Mouse (Mus musculus) neural tube, embryonic 13.5 days (tissue): ENCODE results near the gene Oard1. TPM values are rescaled to one million over a fixed set of nuclear protein-coding genes. Genes with fewer than 3 reads are reported as not detected.
A peak's percentile ranks its signal among the peaks of the same experiment; 100 is the strongest.

Experiments
- ATAC-seq: fragments of 200-750 bp; cut with Nextera tagmentation; 2 replicates; pipeline ENCODE4 v1.8.0; 2017; ENCODE audit warnings: low read depth, mild to moderate bottlenecking, moderate TSS enrichment, moderate library complexity
- H3K27ac ChIP-seq: fragments of 300-500 bp; sonication (generic); replicated peaks from 2 replicates; pipeline ENCODE4 v1.5.1; 2015; ENCODE audit warnings: moderate library complexity, mild to moderate bottlenecking, inconsistent platforms
- H3K27me3 ChIP-seq: fragments of 300-500 bp; sonication (generic); 2 replicates; pipeline ENCODE4 v1.6.1; 2015; ENCODE audit warnings: mild to moderate bottlenecking, inconsistent platforms
- H3K36me3 ChIP-seq: fragments of 300-500 bp; sonication (generic); 2 replicates; pipeline ENCODE4 v1.6.1; 2015; ENCODE audit warnings: mild to moderate bottlenecking, inconsistent platforms
- H3K4me1 ChIP-seq: fragments of 300-500 bp; sonication (generic); replicated peaks from 2 replicates; pipeline ENCODE4 v1.6.1; 2015; ENCODE audit warnings: inconsistent platforms
- H3K4me2 ChIP-seq: fragments of 300-500 bp; sonication (generic); 2 replicates; pipeline ENCODE4 v1.6.1; 2015; ENCODE audit warnings: inconsistent platforms, mild to moderate bottlenecking, moderate library complexity
- H3K4me3 ChIP-seq: fragments of 300-500 bp; sonication (generic); 2 replicates; pipeline ENCODE4 v1.5.1; 2015; ENCODE audit warnings: mild to moderate bottlenecking, inconsistent platforms
- H3K9ac ChIP-seq: fragments of 300-500 bp; sonication (generic); 2 replicates; pipeline ENCODE4 v1.6.1; 2015; ENCODE audit warnings: moderate library complexity, mild to moderate bottlenecking, inconsistent platforms
- H3K9me3 ChIP-seq: fragments of 300-500 bp; sonication (generic); 2 replicates; pipeline ENCODE4 v1.6.1; 2016; ENCODE audit warnings: inconsistent platforms
- WGBS: fragments of 180-500 bp; shearing (Covaris S2); methylation state at CpG from one replicate; pipeline ENCODE4 v1.1.7; 2015; 5-methylcytosine and 5-hydroxymethylcytosine counted together
- polyA plus RNA-seq: library from polyadenylated mRNA; unstranded; fragments of >200 nt; fragmentation: Nextera tagmentation; extraction: Ambion mirVana; gene quantifications from 2 replicates; pipeline ENCODE4 v1.2.1, GENCODE M21; 2015

Oard1 gene
- polyA plus RNA-seq, 1 experiment from 2014 or later: 46.2 TPM

- no peak overlapping the region for H3K9ac ChIP-seq
- H3K27me3 ChIP-seq: no peaks in the 10 kb centered on the region
- 69% methylated on average over 5 of the region's 5 CpGs for WGBS
- no peak overlapping the region for H3K4me2 ChIP-seq
- no peak for ATAC-seq
- H3K36me3 ChIP-seq: no peaks in the 10 kb centered on the region
- H3K27ac ChIP-seq: no peak overlapping the region
- no peaks in the 10 kb centered on the region for H3K9me3 ChIP-seq
- peaks cover 32% of the 10 kb centered on the region for H3K4me1 ChIP-seq
- no peak overlapping the region for H3K4me3 ChIP-seq
Observed at GRCm38 (mm10) chr17:48430394-48430793, 20.6 kb downstream of the Oard1 start.

GRCm38 (mm10) chr17:48431054-48431453, 21.2 kb downstream of the Oard1 start:
- H3K4me2 ChIP-seq: no peak overlapping the region
- peaks cover 30% of the 10 kb centered on the region; the same call in 1 of the 2 replicates for H3K4me1 ChIP-seq
- no peak overlapping the region for H3K9ac ChIP-seq
- whole genome bisulfite sequencing: 75% methylated on average over 5 of the region's 5 CpGs
- H3K36me3 ChIP-seq: no peaks in the 10 kb centered on the region
- H3K27me3 ChIP-seq: no peaks in the 10 kb centered on the region
- H3K27ac ChIP-seq: no peak overlapping the region
- no peaks in the 10 kb centered on the region for H3K9me3 ChIP-seq
- ATAC-seq: no peak
- H3K4me3 ChIP-seq: no peak overlapping the region

DNA sequence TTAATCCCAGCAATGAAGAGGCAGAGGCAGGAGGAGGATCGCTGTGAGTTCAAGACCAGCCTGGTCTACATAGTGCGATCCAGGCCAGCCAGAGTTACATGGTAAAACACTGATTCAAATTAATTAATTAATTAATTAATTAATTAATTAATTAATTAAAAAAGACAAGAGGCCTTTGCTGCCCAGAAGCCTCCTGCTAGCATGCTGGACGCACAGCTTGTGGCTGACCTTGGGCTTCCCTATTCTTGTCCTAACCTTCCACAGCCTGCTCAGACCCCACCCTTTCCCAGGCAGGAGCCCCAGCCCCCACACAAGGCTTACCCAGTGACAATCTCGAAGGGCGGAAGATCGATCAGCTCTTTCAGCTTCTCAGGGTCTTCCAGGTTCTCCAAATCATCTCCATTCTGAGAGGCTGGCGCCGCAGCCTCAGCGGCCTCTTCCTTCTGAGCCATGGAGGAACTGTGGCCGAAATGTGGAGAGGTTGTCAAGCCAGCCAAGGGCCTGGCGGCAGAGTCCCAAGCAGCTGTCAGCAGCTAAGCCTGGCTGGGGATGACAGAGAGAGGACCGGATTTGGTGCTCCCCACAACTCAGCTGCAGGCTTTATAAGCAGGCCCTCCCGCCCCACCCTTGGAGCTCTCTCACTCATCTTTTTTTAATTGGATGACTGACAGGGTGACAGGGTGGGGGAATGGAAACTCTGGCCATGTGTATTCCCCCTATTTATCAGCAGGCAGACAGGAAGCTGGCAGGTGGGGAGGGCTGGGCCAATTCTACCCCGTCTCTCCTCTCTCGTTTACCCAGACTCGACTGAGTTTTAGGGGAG, 22.6 kb downstream of the Oard1 start, which contains the start of gene Apobec2:
Apobec2 (minus strand) TSS at position 773 of the 823 bp plus-strand sequence.
- 70% methylated on average over 16 of the region's 16 CpGs for WGBS
- no peak within 1 kb of the TSS for H3K27ac ChIP-seq

GRCm38 (mm10) chr17:48433006-48433655, 23.3 kb downstream of the Oard1 start:
- no peaks in the 10 kb centered on the region for H3K27me3 ChIP-seq
- no peak overlapping the region for H3K27ac ChIP-seq
- H3K9me3 ChIP-seq: no peaks in the 10 kb centered on the region
- H3K4me1 ChIP-seq: peaks cover 39% of the 10 kb centered on the region
- no peak overlapping the region for H3K4me2 ChIP-seq
- H3K4me3 ChIP-seq: no peak overlapping the region
- 76% methylated on average over 20 of the region's 20 CpGs for WGBS
- ATAC-seq: no peak
- H3K9ac ChIP-seq: 0 out of 2 replicates have a peak overlapping the region, but pooled peaks have one; percentile 31
- no peaks in the 10 kb centered on the region for H3K36me3 ChIP-seq

More for the DNA sequence above, 22.6 kb downstream of the Oard1 start, which contains the start of gene Apobec2:
- Histone ChIP-seq H3K9me3 (no peaks in the 10 kb centered on the region), H3K9ac (peak within 1 kb of the TSS; percentile 31; the same call in 1 of the 2 replicates), H3K4me1 (peaks cover 33% of the 10 kb centered on the region), H3K36me3 (no peaks in the 10 kb centered on the region), H3K4me3 (no peak within 1 kb of the TSS), H3K4me2 (no peak within 1 kb of the TSS), H3K27me3 (no peaks in the 10 kb centered on the region)
- no peak for ATAC-seq

- H3K4me2 ChIP-seq: no peak overlapping the region
- WGBS: 73% methylated on average over 6 of the region's 6 CpGs
- H3K9ac ChIP-seq: no peak overlapping the region
- ATAC-seq: no peak
- no peak overlapping the region for H3K27ac ChIP-seq
- no peaks in the 10 kb centered on the region for H3K36me3 ChIP-seq
- no peak overlapping the region for H3K4me3 ChIP-seq
- no peaks in the 10 kb centered on the region for H3K9me3 ChIP-seq
- peaks cover 39% of the 10 kb centered on the region for H3K4me1 ChIP-seq
- H3K27me3 ChIP-seq: no peaks in the 10 kb centered on the region
Observed at GRCm38 (mm10) chr17:48433689-48434330, 24.0 kb downstream of the Oard1 start.

GRCm38 (mm10) chr17:48434479-48434878, 24.7 kb downstream of the Oard1 start:
- Histone ChIP-seq H3K36me3 (no peaks in the 10 kb centered on the region), H3K4me2 (no peak overlapping the region), H3K4me3 (no peak overlapping the region), H3K27ac (no peak overlapping the region), H3K9me3 (no peaks in the 10 kb centered on the region), H3K4me1 (peaks cover 39% of the 10 kb centered on the region), H3K9ac (no peak overlapping the region), H3K27me3 (no peaks in the 10 kb centered on the region)
- 76% methylated on average over 5 of the region's 5 CpGs for WGBS
- ATAC-seq: no peak

DNA sequence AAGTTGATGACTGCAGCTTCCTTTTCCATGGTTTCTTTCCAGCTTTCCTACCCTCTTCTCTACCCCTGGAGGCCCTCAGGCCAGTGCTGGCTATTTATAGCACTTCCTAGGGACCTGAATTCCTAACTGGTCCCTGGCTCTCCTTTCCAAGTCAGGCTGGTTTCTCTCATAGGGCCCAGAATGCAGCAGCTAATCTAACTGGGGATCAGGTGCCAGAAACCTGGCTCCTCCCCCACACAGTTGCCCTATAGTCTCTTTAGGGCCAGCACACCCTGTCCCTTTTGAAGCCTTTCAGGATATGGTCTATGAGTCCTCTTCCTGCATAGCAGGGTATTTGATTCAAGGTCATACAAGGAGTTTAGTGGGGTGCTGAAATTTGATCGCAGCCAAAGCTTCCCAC, 26.7 kb downstream of the Oard1 start:
- H3K27ac ChIP-seq: no peak overlapping the region
- no peak overlapping the region for H3K4me2 ChIP-seq
- H3K4me3 ChIP-seq: no peak overlapping the region
- peaks cover 39% of the 10 kb centered on the region for H3K4me1 ChIP-seq
- WGBS: 83% methylated on average over 1 of the region's 1 CpGs
- H3K9me3 ChIP-seq: no peaks in the 10 kb centered on the region
- H3K9ac ChIP-seq: no peak overlapping the region
- ATAC-seq: no peak
- no peaks in the 10 kb centered on the region for H3K36me3 ChIP-seq
- H3K27me3 ChIP-seq: no peaks in the 10 kb centered on the region

DNA sequence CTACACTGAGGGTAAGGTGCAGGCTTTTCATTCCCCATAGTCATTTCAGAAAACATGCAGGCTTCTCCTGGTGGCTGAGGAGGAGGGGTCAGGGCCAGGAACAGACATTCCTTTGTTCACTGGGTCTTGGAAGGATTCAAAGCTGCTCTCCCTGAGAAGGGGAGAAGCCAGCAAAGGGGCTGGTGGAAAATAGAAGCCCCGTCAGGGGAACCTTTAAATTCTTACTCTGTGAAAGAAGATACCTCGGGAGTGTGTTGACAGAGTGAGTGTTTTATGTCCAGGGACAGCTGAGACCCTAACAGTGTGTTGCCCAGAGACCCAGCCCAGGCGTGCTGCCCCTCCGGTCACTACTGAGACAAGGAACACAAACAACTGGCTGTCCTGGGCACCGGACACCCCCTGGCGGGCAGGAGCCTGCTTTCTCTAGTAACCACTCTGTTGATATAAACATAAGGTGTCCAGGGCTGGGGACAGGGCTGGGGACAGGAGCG, 27.7 kb downstream of the Oard1 start:
- H3K27me3 ChIP-seq: no peaks in the 10 kb centered on the region

GRCm38 (mm10) chr17:48442745-48443457, 33.1 kb downstream of the Oard1 start:
- 62% methylated on average over 7 of the region's 7 CpGs for WGBS
- Histone ChIP-seq H3K4me1 (peaks cover 2% of the 10 kb centered on the region), H3K36me3 (no peaks in the 10 kb centered on the region), H3K9me3 (no peaks in the 10 kb centered on the region), H3K4me2 (no peak overlapping the region), H3K4me3 (no peak overlapping the region), H3K27me3 (no peaks in the 10 kb centered on the region), H3K9ac (no peak overlapping the region), H3K27ac (no peak overlapping the region)
- ATAC-seq: peak; percentile 59; the same call in 1 of the 2 replicates

More for the DNA sequence above, 27.7 kb downstream of the Oard1 start:
- 21% methylated on average over 7 of the region's 7 CpGs for WGBS
- no peaks in the 10 kb centered on the region for H3K9me3 ChIP-seq
- peak; percentile 44 for ATAC-seq
- H3K4me1 ChIP-seq: peaks cover 37% of the 10 kb centered on the region
- H3K9ac ChIP-seq: no peak overlapping the region
- H3K27ac ChIP-seq: peak overlapping the region; percentile 54
- no peak overlapping the region for H3K4me2 ChIP-seq
- H3K4me3 ChIP-seq: no peak overlapping the region
- H3K36me3 ChIP-seq: no peaks in the 10 kb centered on the region

- 60% methylated on average over 16 of the region's 16 CpGs for WGBS
- H3K9ac ChIP-seq: no peak overlapping the region
- ATAC-seq: no peak
- no peaks in the 10 kb centered on the region for H3K36me3 ChIP-seq
- H3K9me3 ChIP-seq: no peaks in the 10 kb centered on the region
- H3K27ac ChIP-seq: no peak overlapping the region
- H3K27me3 ChIP-seq: no peaks in the 10 kb centered on the region
- no peak overlapping the region for H3K4me2 ChIP-seq
- H3K4me1 ChIP-seq: no peaks in the 10 kb centered on the region
- no peak overlapping the region for H3K4me3 ChIP-seq
Observed at GRCm38 (mm10) chr17:48443542-48444145, 33.8 kb downstream of the Oard1 start.

- 79% methylated on average over 8 of the region's 8 CpGs for WGBS
- no peak for ATAC-seq
Observed at GRCm38 (mm10) chr17:48447675-48448074, 37.9 kb downstream of the Oard1 start.

More at GRCm38 (mm10) chr17:48447675-48448074, 37.9 kb downstream of the Oard1 start:
- Histone ChIP-seq H3K27me3 (no peaks in the 10 kb centered on the region), H3K36me3 (no peaks in the 10 kb centered on the region), H3K4me3 (no peak overlapping the region), H3K4me2 (no peak overlapping the region), H3K4me1 (0 out of 2 replicates have a peak, but pooled peaks cover 8% of the 10 kb centered on the region), H3K9me3 (no peaks in the 10 kb centered on the region), H3K9ac (no peak overlapping the region), H3K27ac (no peak overlapping the region)
